ENCODE assay signal across 10 mouse cellular contexts in genomic region chr9:73982597-73983344, GRCm38 (mm10). TPM values are rescaled to one million over a fixed set of nuclear protein-coding genes. Genes with fewer than 3 reads are reported as not detected.
DNase-seq lines count a peak whose midpoint lies in the region; ATAC-seq and TF ChIP-seq lines count a peak whose summit lies in the region.
"Had no signal": no experiment of that assay in that cellular context is flagged by ENCODE, and none has a peak within 500 bp of the region (broad histone marks: within the 10 kb centered on the region; RNA-seq: fewer than 3 reads in every experiment).

No protein-coding gene starts in this region.

- H3K4me2 ChIP-seq in stomach, postnatal 0 days (replicated peaks; ENCODE audit: low read depth): no peak overlapping the region
- H3K4me2 ChIP-seq: heart, embryonic 15.5 days had no signal

- H3K4me1 ChIP-seq in stomach, postnatal 0 days (replicated peaks; ENCODE audit: control insufficient read depth, insufficient read depth): no peaks in the 10 kb centered on the region
- H3K4me1 ChIP-seq: heart, embryonic 15.5 days had no signal

- no peaks in the 10 kb centered on the region for H3K9me3 ChIP-seq in stomach, postnatal 0 days (ENCODE audit: control insufficient read depth, low read length)
- H3K9me3 ChIP-seq: heart, embryonic 15.5 days had no signal

- no peak for TF ChIP-seq EP300 in stomach, postnatal 0 days (optimal IDR thresholded peaks at IDR 0.05)

- peak; percentile 79 for DNase-seq in cerebellum, adult 11 months
- DNase-seq in adrenal gland, adult 8-10 months: peak; percentile 49
- DNase-seq in embryo, embryonic 9.5 days (ENCODE audit: extremely low spot score): peak; percentile 73
- DNase-seq in heart, postnatal 36 days: peak; percentile 57 to 64
- peak; percentile 65 to 80 for DNase-seq in layer of hippocampus, postnatal 36 days
- peak; percentile 59 for DNase-seq in stomach, postnatal 0 days (ENCODE audit: low spot score)

- no peak overlapping the region for H3K4me3 ChIP-seq in stomach, postnatal 0 days (ENCODE audit: low read depth, low read length)
- H3K4me3 ChIP-seq: heart, embryonic 15.5 days had no signal

- 13% methylated on average over 6 of the region's 6 CpGs for WGBS in stomach, postnatal 0 days

- no peak; the same call in 1 of the 2 replicates for ATAC-seq in cerebellum, adult (ENCODE audit: insufficient number of reproducible peaks, low FRiP score, low TSS enrichment)
- ATAC-seq in megakaryocyte progenitor cell, adult 5-6 weeks (replicated peaks; ENCODE audit: poor library complexity): peak; percentile 91
- no peak for ATAC-seq in stomach, postnatal 0 days (ENCODE audit: low FRiP score, low TSS enrichment)

- intact Hi-C loops in heart, postnatal 36 days (cut with DNase I): loop anchor here (1.0 to 2.0 kb wide), 2 partner anchors 426 to 819 kb away; no protein-coding TSS in a partner anchor

- H3K9ac ChIP-seq in stomach, postnatal 0 days (ENCODE audit: low read length): no peak overlapping the region
- H3K9ac ChIP-seq: heart, embryonic 15.5 days had no signal

- peak; percentile 88 for TF ChIP-seq CTCF in stomach, postnatal 0 days (IDR thresholded peaks at IDR 0.05; ENCODE audit: low read depth)

- H3K27me3 ChIP-seq in stomach, postnatal 0 days (ENCODE audit: control insufficient read depth, insufficient read depth, low read length): no peaks in the 10 kb centered on the region
- H3K27me3 ChIP-seq: heart, embryonic 15.5 days had no signal

- no peak overlapping the region for H3K27ac ChIP-seq in stomach, postnatal 0 days (replicated peaks)
- H3K27ac ChIP-seq: heart, embryonic 15.5 days had no signal

- H3K36me3 ChIP-seq in stomach, postnatal 0 days (ENCODE audit: control insufficient read depth, insufficient read depth, low read length): no peaks in the 10 kb centered on the region
- H3K36me3 ChIP-seq: heart, embryonic 15.5 days had no signal

RNA-seq across cellular contexts. Expression of gene Unc13c, which starts 14.0 kb away (rescaled TPM):
- total RNA-seq in adrenal gland, adult 8-10 months (2022): 1 to 10 TPM in 2 of 4 experiments, under 1 TPM in 2; 0.20 to 3.2 (median 1.1) TPM
- under 1 TPM; 0.24 to 0.28 TPM for total RNA-seq in heart, postnatal 36 days (2021)
- total RNA-seq in layer of hippocampus, postnatal 36 days (2021): 1 to 10 TPM; 5.3 to 5.7 TPM
- total RNA-seq in megakaryocyte progenitor cell, adult 5-6 weeks (2015): not detected in 2 replicates
- total RNA-seq in megakaryocyte progenitor cell, adult 5-6 weeks (2017): not detected in 2 replicates
- polyA plus RNA-seq in stomach, postnatal 0 days (2015; fragmentation: Nextera tagmentation; extraction: Ambion mirVana): 0.92 and 0.93 TPM in 2 replicates
- polyA plus RNA-seq: spleen, adult 2 months had no signal
